Mouse (Mus musculus) heart, postnatal 14 days (tissue): ENCODE measurements at regions not wholly inside any gene's neighbourhood (a gene's known extent, or its start where the extent isn't known, plus 50 kb on each side); places are given as distances from the start of the nearest gene placed in this dataset.

Experiments used
- DNase-seq, 2 experiments: peaks; one replicate each; pipeline ENCODE4 v3.0.0; 2021 to 2022
- intact Hi-C: fragments of 180-260 bp; cut with DNase I; formaldehyde crosslinking; loops from one replicate; pipeline ENCODE4 v1.15.1; 2025

GRCm38 (mm10) chr5:126008321-126008720 is 476.7 kb downstream of the Tmem132b start:
- no peak for DNase-seq
- intact Hi-C loops = no loop called here

DNA sequence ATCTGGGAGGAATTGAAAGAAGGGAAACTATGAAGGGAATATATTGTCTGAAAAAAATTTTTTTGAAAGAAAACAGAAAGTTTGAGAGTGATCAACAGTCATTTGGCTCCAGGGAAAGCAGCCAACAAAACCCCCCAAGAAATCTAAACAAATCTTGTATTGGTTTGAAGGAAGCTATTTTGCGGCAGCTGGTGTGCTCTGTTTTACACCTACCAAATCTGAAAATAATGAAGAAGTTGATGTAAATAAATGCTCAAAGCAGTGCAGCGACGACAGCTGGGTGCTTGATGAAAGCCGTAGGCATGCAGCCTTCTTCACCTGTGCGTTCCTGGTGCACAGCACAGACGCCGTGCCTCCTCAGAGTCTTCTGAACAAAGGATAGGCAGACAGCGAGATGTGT is 488.2 kb downstream of the Tmem132b start:
- intact Hi-C loops = no loop called here
- no peak for DNase-seq

- no peak for DNase-seq
- intact Hi-C loops = no loop called here
These were observed 492.3 kb downstream of the Tmem132b start for GRCm38 (mm10) chr5:126023906-126024305.

DNA sequence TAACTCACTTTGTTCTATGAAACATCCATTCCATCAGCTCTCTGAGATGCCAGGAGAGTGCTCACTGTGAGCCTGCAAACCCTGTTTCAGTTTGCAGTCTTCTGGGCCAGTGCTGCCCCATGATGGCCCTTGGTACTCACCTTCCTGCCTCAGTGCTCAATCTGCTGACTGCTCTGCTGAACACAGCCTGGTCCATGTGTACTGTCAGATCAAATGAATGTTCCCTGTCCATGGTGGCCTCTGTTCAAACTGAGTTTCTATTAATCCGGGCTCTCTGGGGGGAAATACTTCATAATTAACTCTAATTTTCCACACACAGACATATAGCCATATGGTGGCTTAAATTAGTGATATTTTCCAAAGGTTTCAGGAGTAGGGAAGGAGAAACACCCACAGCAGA is 503.3 kb downstream of the Tmem132b start:
- no peak for DNase-seq
- intact Hi-C loops = no loop called here

DNA sequence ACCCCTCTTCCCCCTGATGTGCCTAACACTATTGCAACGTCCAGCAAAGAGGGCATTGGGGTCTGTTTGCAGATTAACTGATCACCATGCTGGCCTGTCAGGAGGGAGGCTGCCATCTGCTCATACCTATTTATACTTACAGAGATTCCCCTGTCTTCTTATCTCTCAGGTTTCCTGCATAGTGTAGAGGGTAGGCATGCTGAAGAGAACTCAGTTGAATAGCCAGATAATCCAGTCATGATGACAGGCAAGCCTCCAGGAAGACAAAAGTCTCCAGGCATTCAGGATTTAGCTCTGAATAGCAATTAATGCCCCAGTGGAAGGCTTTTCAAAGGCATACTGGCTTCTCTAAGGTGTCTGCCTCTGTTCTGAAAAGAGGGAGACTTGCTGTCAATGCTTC is 505.1 kb downstream of the Tmem132b start:
- no peak for DNase-seq
- intact Hi-C loops = no loop called here

- DNase-seq = no peak
- intact Hi-C loops = no loop called here
These were observed 514.2 kb downstream of the Tmem132b start for GRCm38 (mm10) chr5:126045761-126046160.

DNA sequence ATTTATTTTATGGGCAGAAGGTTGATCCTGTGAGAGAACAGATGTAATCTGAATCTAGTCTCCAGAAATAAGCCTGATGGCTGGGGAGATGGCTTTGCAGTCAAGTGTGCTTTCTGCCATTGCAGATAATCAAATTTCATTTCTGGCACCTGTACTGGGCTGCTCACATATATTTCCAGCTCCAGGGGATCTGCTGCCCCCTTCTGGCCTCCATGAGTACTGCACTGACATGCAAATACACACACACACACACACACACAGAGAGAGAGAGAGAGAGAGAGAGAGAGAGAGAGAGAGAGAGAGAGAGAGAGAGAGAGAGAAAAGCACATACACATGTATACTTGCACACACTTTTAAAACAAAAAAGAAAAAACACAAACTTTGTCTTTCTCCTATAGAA is 532.1 kb downstream of the Tmem132b start:
- DNase-seq = no peak
- intact Hi-C loops = no loop called here

DNA sequence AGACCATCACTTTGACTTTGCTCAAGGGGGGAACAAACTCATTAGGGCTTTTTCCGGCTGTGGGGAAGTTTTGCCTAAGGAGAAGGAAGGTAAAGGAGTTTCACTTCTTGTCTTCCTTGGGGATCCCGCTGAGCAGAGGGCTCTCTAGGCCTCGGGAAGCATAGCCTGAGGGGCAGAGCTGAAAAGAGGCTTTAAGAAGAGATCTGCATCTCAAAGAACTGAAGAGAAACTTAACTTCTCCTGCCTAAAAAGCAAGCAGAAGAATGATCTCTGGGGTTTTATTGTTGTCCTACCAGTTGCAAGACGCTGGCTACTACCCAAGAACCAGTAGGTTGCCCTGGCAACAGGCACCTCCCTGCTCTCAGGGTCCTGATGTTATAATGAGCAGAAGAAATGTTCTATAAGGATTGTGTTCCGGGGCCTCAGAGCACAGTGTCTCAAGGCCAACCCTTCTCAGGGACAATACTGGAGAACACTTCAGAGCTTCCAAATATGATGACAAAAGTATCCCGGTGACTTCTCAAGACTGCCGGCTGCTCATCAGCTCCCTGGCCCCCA is 547.8 kb downstream of the Tmem132b start:
- DNase-seq = no peak
- intact Hi-C loops = no loop called here

DNA sequence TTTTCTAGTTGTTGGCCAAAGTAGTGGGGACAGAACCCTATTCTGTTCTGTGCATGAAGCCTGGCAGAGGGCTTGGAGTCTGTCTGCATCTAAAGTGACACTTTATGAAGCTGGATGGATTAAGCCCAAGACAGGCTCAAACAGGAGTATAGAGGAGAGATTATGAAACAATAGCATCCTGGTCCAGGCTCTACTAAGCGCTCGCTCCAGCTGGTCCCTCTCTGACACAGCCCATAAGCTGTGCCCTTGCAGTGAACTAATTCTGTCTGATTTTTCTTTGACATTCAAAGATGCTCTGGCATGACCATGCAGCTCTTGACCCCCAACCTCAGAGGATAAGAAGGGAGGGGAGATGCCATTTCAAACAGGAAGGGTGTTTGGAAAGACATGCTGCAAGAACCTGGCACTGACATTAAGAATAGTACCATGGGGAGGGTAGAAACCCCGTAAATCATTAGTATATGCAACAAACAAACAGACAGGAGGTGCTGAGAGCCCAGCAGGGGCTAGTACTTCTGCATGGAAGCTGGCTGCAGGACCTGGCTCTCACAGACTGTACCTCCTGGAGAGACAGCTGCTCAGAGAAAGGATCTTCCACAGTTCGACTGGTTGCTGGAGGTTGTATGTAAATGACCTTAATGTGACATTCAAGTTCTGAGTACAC is 556.8 kb downstream of the Tmem132b start:
- no peak for DNase-seq
- intact Hi-C loops = no loop called here

DNA sequence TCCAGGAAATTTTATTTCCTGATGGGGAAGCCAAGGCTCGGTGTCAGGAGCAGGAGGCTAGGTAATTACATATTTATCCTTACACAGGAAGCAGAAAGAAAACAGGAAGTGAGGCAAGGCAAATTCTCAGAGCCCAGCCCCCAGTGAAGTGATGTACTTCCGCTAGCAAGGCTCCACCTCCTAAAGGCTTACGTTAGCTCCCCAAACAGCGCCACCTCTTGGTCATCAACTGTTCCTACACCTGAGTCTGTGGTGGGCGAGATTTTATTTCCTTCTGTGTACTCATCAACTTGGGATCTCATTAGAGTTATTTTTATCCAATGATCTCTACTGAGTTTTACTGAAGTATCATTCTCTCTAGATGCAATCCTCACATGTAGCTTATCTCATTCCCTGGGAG is 561.6 kb downstream of the Tmem132b start:
- intact Hi-C loops = no loop called here

GRCm38 (mm10) chr5:126096616-126097261 is 565.2 kb downstream of the Tmem132b start:
- intact Hi-C loops = no loop called here
- DNase-seq = no peak

More for the DNA sequence above, 561.6 kb downstream of the Tmem132b start:
- DNase-seq = no peak

DNA sequence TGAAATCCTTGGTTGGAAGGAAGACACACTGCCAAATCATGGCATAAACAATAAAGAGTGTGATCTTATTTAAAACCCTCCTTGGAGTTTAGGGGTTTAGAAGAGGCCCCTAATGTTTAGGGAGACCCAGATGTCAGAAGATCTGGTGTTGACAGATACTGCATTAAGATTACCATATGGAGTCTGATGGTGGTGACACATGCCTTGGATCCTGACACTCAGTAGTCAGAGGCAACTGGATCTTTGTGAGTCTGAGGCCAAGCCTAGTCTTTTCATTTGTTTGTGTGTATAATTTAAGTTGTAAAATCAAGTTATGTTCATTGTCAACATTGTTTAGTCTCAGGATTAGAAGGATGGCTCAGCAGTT is 565.7 kb downstream of the Tmem132b start:
- DNase-seq = no peak
- intact Hi-C loops = no loop called here

DNA sequence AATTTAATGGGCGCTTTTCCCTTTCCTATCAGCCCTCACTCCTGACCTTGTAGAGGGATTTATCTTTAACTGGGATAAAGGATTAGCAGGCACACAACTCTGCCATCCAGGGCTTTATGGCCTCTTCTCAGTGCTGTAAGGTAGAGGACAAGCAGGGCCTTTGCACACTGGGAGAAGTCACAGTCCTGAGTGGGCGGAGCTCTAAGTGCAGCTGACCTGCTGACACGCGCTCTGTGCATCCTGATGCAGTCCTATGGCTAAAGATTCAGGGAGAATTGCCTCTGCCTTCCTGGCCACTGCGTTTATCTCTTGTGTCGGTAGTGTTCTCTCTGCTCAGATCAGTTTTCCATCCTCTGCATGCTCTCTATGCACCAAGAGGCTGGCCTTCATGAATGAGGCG is 566.9 kb downstream of the Tmem132b start:
- intact Hi-C loops = no loop called here
- no peak for DNase-seq

GRCm38 (mm10) chr5:126099931-126100330 is 568.4 kb downstream of the Tmem132b start:
- DNase-seq = no peak
- intact Hi-C loops = no loop called here

- DNase-seq = no peak
- intact Hi-C loops = no loop called here
These were observed 572.9 kb downstream of the Tmem132b start for GRCm38 (mm10) chr5:126104464-126104863.

DNA sequence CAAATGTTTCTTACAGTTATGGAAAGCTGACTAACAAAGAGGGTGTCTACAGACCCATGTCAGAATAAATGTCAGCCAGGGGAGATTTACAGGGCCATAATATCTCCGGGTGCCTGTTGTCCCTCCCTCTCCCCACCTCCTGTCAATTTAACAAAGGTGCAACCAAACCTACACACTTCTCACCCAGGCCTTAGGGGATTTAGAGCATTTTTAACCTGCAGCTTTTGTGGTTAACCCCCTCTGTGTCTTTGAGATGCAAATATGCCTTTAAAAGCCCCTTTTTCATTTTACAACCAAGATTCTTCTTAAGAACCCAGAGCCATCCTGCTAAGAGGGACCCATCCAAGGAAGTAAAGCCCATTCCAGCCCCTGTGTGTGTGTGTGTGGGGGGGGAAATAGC is 573.3 kb downstream of the Tmem132b start:
- intact Hi-C loops = no loop called here
- DNase-seq = no peak

GRCm38 (mm10) chr5:126105446-126105845 is 573.9 kb downstream of the Tmem132b start:
- no peak for DNase-seq
- intact Hi-C loops = no loop called here

DNA sequence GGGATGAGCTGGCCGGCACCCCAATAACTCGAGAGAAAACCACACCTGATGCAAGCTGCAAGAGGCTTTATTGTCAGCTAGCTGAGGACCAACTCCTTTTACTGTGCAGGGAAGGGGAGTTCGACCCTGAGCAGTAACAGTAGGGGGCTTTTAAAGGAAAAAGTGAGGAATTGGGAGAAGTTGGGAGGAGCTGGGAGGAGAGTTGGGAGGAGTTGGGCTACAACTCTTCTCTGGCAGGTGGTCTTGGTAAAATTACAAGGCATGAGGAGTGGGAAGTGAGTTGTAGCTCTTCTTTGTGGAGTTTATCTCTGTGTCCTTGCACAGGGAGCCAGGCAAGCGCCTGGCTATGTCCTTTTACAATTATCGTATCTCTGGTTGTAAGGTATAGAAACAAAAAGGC is 575.4 kb downstream of the Tmem132b start:
- intact Hi-C loops = no loop called here
- no peak for DNase-seq

DNA sequence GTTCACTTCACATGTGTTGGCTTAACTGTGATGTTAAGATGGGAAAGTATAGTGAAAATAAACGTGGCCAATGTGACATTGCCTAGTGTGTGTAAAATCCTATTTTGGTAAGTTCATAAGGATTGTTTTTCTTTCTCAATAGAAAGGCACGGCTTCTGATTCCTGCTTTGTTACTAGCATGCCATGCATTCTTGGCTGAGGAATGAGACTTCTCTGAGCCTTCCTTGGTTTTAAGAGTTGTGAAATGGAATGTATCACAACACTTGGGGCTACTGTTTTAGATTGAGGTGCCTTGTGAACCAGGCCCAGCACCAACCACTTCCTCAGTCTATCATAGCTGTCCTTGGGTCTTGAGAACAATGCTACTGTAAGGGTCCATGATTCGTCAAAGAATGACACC is 577.3 kb downstream of the Tmem132b start:
- no peak for DNase-seq
- intact Hi-C loops = no loop called here

DNA sequence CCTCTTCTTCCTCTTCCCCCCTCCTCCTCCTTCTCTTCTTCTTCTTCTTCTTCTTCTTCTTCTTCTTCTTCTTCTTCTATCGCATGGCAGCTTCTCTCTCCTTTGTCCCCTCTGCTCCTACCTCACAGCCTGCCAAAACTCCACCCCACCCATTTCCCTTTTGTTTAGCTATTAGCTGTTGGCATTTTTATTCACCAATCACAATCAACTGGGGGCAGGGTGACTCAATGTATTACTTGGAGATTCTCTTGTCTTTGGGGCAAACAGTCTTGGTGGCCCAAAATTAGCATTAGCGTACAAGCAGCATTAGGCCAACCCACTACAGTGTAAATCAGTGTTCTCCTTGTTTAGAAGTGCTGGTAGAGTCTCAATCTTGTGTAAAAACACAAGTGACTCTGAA is 585.7 kb downstream of the Tmem132b start:
- intact Hi-C loops = no loop called here
- no peak for DNase-seq

GRCm38 (mm10) chr5:126117906-126118521 is 586.4 kb downstream of the Tmem132b start:
- intact Hi-C loops = no loop called here

GRCm38 (mm10) chr5:126118731-126119130 is 587.2 kb downstream of the Tmem132b start:
- DNase-seq = no peak
- intact Hi-C loops = no loop called here

More at GRCm38 (mm10) chr5:126117906-126118521, 586.4 kb downstream of the Tmem132b start:
- no peak for DNase-seq
